Mouse (Mus musculus): Measurements from ENCODE around the gene Ptprn2. TPM values are rescaled to one million over a fixed set of nuclear protein-coding genes. Genes with fewer than 3 reads are reported as not detected.

The Ptprn2 gene
- polyA plus RNA-seq, 1 experiment from 2014 or later = 0.07 TPM

DNA sequence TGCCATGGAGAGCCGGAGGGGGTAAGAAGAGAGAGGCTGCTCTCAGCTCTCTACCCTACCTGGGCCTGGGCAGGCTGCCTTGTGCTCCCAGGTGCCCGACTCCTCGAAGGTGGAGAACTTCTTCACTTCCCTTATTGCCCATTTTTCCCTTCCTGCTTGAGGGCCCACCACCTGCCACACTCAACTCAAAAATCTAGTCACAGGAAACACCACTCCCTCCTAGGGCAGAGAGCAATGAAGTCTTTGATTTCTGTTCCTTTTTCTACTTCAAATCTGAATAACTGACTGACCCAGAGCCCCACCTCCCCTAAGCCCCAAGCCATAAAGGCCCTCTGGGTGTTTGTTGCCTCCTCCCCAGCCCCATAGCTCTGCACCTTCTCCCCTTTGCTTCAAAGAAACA, 832.7 kb downstream of the Ptprn2 start:
- Histone ChIP-seq H3K27me3 (ENCODE audit: control insufficient read depth, insufficient read depth, low read length) (no peaks in the 10 kb centered on the region), H3K9ac (ENCODE audit: low read length) (no peak overlapping the region), H3K36me3 (ENCODE audit: control insufficient read depth, insufficient read depth) (no peaks in the 10 kb centered on the region), H3K9me3 (replicated peaks; ENCODE audit: control insufficient read depth, low read length) (peaks cover 11% of the 10 kb centered on the region), H3K4me3 (ENCODE audit: low read length) (no peak overlapping the region), H3K4me2 (ENCODE audit: low read depth, low read length) (no peak overlapping the region), H3K4me1 (ENCODE audit: control insufficient read depth, insufficient read depth, low read length) (no peaks in the 10 kb centered on the region), H3K27ac (ENCODE audit: low read length) (no peak overlapping the region)
- 85% methylated on average over 3 of the region's 3 CpGs for WGBS
- no peak for ATAC-seq (replicated peaks; ENCODE audit: extremely low read depth, insufficient read depth, low FRiP score)

DNA sequence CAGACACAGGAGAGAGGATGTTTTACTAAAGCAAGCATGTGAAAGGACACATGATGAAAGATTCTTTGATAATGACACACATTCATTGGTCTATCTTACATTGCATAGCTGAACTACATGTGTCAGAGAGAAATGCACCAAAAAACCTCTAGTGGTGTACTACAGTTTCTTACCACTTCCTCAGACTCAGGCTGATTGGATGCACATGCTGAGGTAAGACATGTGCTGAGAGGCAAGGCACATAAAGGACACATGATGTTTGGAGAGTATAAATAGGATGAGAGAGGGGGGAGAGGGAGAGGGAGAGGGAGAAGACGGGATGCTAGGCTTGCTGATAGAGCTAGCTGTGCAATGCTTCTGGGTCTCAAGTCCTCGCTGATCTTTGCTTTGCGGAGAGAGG, 837.5 kb downstream of the Ptprn2 start:
- H3K36me3 ChIP-seq (ENCODE audit: control insufficient read depth, insufficient read depth) = no peaks in the 10 kb centered on the region
- H3K9me3 ChIP-seq (replicated peaks; ENCODE audit: control insufficient read depth, low read length) = no peaks in the 10 kb centered on the region
- no peak overlapping the region for H3K9ac ChIP-seq (ENCODE audit: low read length)
- no peak overlapping the region for H3K4me2 ChIP-seq (ENCODE audit: low read depth, low read length)
- no peaks in the 10 kb centered on the region for H3K4me1 ChIP-seq (ENCODE audit: control insufficient read depth, insufficient read depth, low read length)
- no peak overlapping the region for H3K27ac ChIP-seq (ENCODE audit: low read length)
- ATAC-seq (replicated peaks; ENCODE audit: extremely low read depth, insufficient read depth, low FRiP score) = no peak
- H3K27me3 ChIP-seq (ENCODE audit: control insufficient read depth, insufficient read depth, low read length) = no peaks in the 10 kb centered on the region
- H3K4me3 ChIP-seq (ENCODE audit: low read length) = no peak overlapping the region
- 86% methylated on average over 3 of the region's 3 CpGs for WGBS

MicroRNAs within 50 kb of the gene (microRNA counts, 519-probe panel; counts per million panel counts)
- 2,339 counts per million, percentile 49 among the panel's probes with 10 or more counts for microRNA mmu-miR-153

Small RNA genes lying within 50 kb of the gene (microRNA-seq; reads per million reads assigned to microRNA genes)
- 18.5 reads per million, percentile 33 among the genes with 10 or more reads in this experiment for gene Mir153

Other genes with a start within 250 kb of the Ptprn2 start
- 6.3 and 6.5 TPM in 2 replicates for gene Wdr60, start 222.7 kb upstream of the Ptprn2 start, polyA plus RNA-seq (2015; fragmentation: Nextera tagmentation; extraction: Ambion mirVana)
- gene Gm11027, start 210.3 kb upstream of the Ptprn2 start, polyA plus RNA-seq (2015; fragmentation: Nextera tagmentation; extraction: Ambion mirVana) = not detected in 2 replicates
- 11.7 TPM in 2 replicates for gene Esyt2, start 204.5 kb upstream of the Ptprn2 start, polyA plus RNA-seq (2015; fragmentation: Nextera tagmentation; extraction: Ambion mirVana)
- gene Ncapg2, start 80.3 kb upstream of the Ptprn2 start, polyA plus RNA-seq (2015; fragmentation: Nextera tagmentation; extraction: Ambion mirVana) = 22.8 and 25.8 TPM in 2 replicates

Measured in heart, embryonic 16.5 days (tissue).